Mouse (Mus musculus): ENCODE measurements around the gene Csf2rb2. TPM values are rescaled to one million over a fixed set of nuclear protein-coding genes. Genes with fewer than 3 reads are reported as not detected.
"Not testable (repeated sequence)": the region's sequence is repeated elsewhere in the genome, so short reads cannot be mapped to it uniquely, and the experiment has no call there.

The Csf2rb2 gene
- polyA plus RNA-seq, 1 experiment from 2014 or later, result 2.6 TPM

- ATAC-seq (peak; percentile 46), DNase-seq (peak; percentile 66)
- not testable (repeated sequence) for H3K4me3 ChIP-seq (ENCODE audit: low read depth, low read length); H3K27me3 ChIP-seq (ENCODE audit: insufficient read depth, low read length); H3K4me2 ChIP-seq (ENCODE audit: low read depth, low read length); H3K9ac ChIP-seq (replicated peaks); H3K9me3 ChIP-seq (ENCODE audit: low read length); H3K36me3 ChIP-seq (replicated peaks; ENCODE audit: insufficient read depth, low read length)
- Histone ChIP-seq H3K27ac (ENCODE audit: low read depth) (0 out of 2 replicates have a peak overlapping the region, but pooled peaks have one; percentile 51), H3K4me1 (ENCODE audit: insufficient read depth) (peaks cover 14% of the 10 kb centered on the region)
- peak; percentile 98 for TF ChIP-seq CTCF (IDR thresholded peaks at IDR 0.05; ENCODE audit: low read depth)
- WGBS (ENCODE audit: insufficient replicate concordance), result 37% methylated on average over 7 of the region's 7 CpGs
Observed at GRCm38 (mm10) chr15:78339627-78340423, 34.3 kb upstream of the Csf2rb2 start.

DNA sequence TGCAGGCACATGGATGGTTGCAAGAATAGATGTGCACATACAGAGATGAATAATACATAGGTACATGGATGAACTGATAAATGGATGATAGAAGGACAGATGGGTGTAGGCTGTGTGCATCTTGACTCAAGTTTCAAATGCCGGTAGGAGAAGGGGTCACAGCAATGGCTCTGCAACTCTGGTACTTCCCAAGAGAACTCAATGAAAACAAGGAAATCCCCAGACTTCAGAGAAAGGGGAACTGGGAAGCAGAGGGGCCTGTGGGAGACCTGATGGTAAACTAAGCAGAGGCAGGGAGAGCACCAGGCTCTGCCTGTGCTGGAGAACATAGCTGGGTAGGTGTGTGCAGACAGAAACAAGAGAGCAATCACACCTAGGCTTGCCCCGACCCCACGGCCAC, 28.9 kb upstream of the Csf2rb2 start:
- Histone ChIP-seq H3K9ac (replicated peaks) (no peak overlapping the region), H3K36me3 (replicated peaks; ENCODE audit: insufficient read depth, low read length) (0 out of 2 replicates have a peak, but pooled peaks cover 2% of the 10 kb centered on the region), H3K9me3 (ENCODE audit: low read length) (no peaks in the 10 kb centered on the region), H3K4me2 (ENCODE audit: low read depth, low read length) (no peak overlapping the region), H3K4me3 (ENCODE audit: low read depth, low read length) (no peak overlapping the region), H3K27me3 (ENCODE audit: insufficient read depth, low read length) (no peaks in the 10 kb centered on the region), H3K27ac (ENCODE audit: low read depth) (no peak overlapping the region), H3K4me1 (ENCODE audit: insufficient read depth) (no peaks in the 10 kb centered on the region; the same call in 1 of the 2 replicates)
- DNase-seq, result no peak
- 67% methylated on average over 3 of the region's 3 CpGs for WGBS (ENCODE audit: insufficient replicate concordance)
- TF ChIP-seq CTCF (IDR thresholded peaks at IDR 0.05; ENCODE audit: low read depth) (no peak), EP300 (IDR thresholded peaks at IDR 0.05; ENCODE audit: low read depth) (no peak)
- no peak for ATAC-seq

- no peak for ATAC-seq
- H3K27ac ChIP-seq (ENCODE audit: low read depth), result no peak overlapping the region
- TF ChIP-seq EP300 (IDR thresholded peaks at IDR 0.05; ENCODE audit: low read depth), result no peak
- TF ChIP-seq CTCF (IDR thresholded peaks at IDR 0.05; ENCODE audit: low read depth), result no peak
Observed at GRCm38 (mm10) chr15:78332981-78333380, 27.5 kb upstream of the Csf2rb2 start.

DNA sequence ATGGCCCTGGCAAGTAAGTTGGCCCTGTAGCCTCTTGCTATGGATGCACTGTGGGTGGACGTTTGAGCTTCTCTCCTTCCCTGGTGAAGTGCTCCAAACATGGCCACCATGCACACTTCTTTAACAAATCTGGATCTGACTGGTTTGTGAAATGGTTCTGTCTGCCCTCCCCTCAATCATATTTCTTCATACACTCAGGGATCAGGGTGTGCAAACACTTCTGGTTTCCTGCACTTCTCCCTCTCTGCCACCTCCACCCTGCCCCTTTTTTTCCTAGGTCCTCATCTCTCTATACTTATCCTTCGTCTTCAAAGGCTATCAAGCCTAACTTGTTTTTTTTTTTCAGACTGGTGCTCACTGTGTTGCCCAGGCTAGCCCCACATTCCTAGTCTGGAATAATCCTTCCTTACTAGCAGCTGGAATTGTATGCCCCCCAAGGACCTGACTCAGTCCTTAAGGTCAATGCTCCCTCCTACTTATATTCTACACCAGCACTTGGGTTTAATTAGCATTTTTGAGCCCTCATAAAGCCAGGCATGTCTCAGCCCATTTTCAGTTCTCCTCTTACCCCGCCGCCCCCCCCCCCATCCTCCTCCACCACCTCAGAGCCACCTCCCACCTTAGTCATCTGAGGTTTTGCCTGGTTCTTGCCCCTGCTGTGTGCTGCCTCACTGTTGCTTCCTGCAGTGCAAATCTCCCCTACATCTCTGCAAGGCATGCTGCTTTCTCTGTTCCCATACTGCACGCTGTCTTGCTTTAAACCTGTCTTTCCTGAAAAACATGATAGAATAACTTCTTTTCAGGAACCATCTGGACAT, 26.2 kb upstream of the Csf2rb2 start:
- TF ChIP-seq CTCF (IDR thresholded peaks at IDR 0.05; ENCODE audit: low read depth) (no peak), EP300 (IDR thresholded peaks at IDR 0.05; ENCODE audit: low read depth) (no peak)
- no peak overlapping the region for H3K4me2 ChIP-seq (ENCODE audit: low read depth, low read length)
- DNase-seq (no peak), ATAC-seq (no peak)
- no peaks in the 10 kb centered on the region for H3K9me3 ChIP-seq (ENCODE audit: low read length)
- H3K36me3 ChIP-seq (replicated peaks; ENCODE audit: insufficient read depth, low read length), result 0 out of 2 replicates have a peak, but pooled peaks cover 2% of the 10 kb centered on the region
- H3K27me3 ChIP-seq (ENCODE audit: insufficient read depth, low read length), result no peaks in the 10 kb centered on the region
- no peak overlapping the region for H3K9ac ChIP-seq (replicated peaks)
- no peak overlapping the region for H3K4me3 ChIP-seq (ENCODE audit: low read depth, low read length)
- no peaks in the 10 kb centered on the region; the same call in 1 of the 2 replicates for H3K4me1 ChIP-seq (ENCODE audit: insufficient read depth)
- 32% methylated on average over 5 of the region's 5 CpGs for WGBS (ENCODE audit: insufficient replicate concordance)
- H3K27ac ChIP-seq (ENCODE audit: low read depth), result no peak overlapping the region

More at GRCm38 (mm10) chr15:78332981-78333380, 27.5 kb upstream of the Csf2rb2 start:
- H3K4me2 ChIP-seq (ENCODE audit: low read depth, low read length), result no peak overlapping the region
- 66% methylated on average over 6 of the region's 6 CpGs for WGBS (ENCODE audit: insufficient replicate concordance)
- no peaks in the 10 kb centered on the region for H3K9me3 ChIP-seq (ENCODE audit: low read length)
- H3K9ac ChIP-seq (replicated peaks), result no peak overlapping the region
- no peaks in the 10 kb centered on the region; the same call in 1 of the 2 replicates for H3K4me1 ChIP-seq (ENCODE audit: insufficient read depth)
- 0 out of 2 replicates have a peak, but pooled peaks cover 2% of the 10 kb centered on the region for H3K36me3 ChIP-seq (replicated peaks; ENCODE audit: insufficient read depth, low read length)
- DNase-seq, result no peak
- H3K27me3 ChIP-seq (ENCODE audit: insufficient read depth, low read length), result no peaks in the 10 kb centered on the region
- no peak overlapping the region for H3K4me3 ChIP-seq (ENCODE audit: low read depth, low read length)

DNA sequence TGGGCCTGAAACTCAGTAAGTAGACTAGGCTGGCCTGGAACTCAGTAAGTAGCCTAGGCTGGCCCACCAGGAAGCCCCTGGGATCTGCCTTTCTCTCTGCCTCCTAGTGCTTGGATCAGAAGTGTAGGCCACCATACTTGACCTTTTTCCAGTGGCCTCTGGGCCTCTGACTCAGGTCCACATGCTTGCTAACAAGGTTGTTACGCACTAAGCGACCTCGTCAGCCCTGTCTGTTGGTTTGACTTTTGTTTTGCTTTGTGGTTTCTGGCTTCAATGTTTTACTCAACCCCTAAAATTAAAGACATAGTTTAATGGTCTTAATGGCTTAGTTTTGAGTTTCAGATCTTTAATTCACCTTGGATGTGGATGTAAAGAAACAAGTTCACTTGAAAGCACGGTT, 25.2 kb upstream of the Csf2rb2 start:
- ATAC-seq, result no peak
- Histone ChIP-seq H3K27me3 (ENCODE audit: insufficient read depth, low read length) (no peaks in the 10 kb centered on the region), H3K4me1 (ENCODE audit: insufficient read depth) (peaks cover 4% of the 10 kb centered on the region; the same call in 1 of the 2 replicates), H3K27ac (ENCODE audit: low read depth) (no peak overlapping the region), H3K9ac (replicated peaks) (no peak overlapping the region), H3K4me3 (ENCODE audit: low read depth, low read length) (no peak overlapping the region), H3K9me3 (ENCODE audit: low read length) (no peaks in the 10 kb centered on the region), H3K36me3 (replicated peaks; ENCODE audit: insufficient read depth, low read length) (no peaks in the 10 kb centered on the region), H3K4me2 (ENCODE audit: low read depth, low read length) (no peak overlapping the region)
- no peak for DNase-seq
- WGBS (ENCODE audit: insufficient replicate concordance), result 77% methylated on average over 4 of the region's 4 CpGs
- no peak for TF ChIP-seq CTCF (IDR thresholded peaks at IDR 0.05; ENCODE audit: low read depth)
- no peak for TF ChIP-seq EP300 (IDR thresholded peaks at IDR 0.05; ENCODE audit: low read depth)

- H3K4me2 ChIP-seq (ENCODE audit: low read depth, low read length); H3K9me3 ChIP-seq (ENCODE audit: low read length); H3K4me3 ChIP-seq (ENCODE audit: low read depth, low read length); H3K9ac ChIP-seq (replicated peaks); H3K27me3 ChIP-seq (ENCODE audit: insufficient read depth, low read length); H3K4me1 ChIP-seq (ENCODE audit: insufficient read depth); DNase-seq; H3K27ac ChIP-seq (ENCODE audit: low read depth); ATAC-seq; H3K36me3 ChIP-seq (replicated peaks; ENCODE audit: insufficient read depth, low read length): not testable (repeated sequence)
- WGBS (ENCODE audit: insufficient replicate concordance), result 54% methylated on average over 6 of the region's 6 CpGs
Observed at GRCm38 (mm10) chr15:78329972-78330371, 24.5 kb upstream of the Csf2rb2 start.
